In the genomic region with DNA sequence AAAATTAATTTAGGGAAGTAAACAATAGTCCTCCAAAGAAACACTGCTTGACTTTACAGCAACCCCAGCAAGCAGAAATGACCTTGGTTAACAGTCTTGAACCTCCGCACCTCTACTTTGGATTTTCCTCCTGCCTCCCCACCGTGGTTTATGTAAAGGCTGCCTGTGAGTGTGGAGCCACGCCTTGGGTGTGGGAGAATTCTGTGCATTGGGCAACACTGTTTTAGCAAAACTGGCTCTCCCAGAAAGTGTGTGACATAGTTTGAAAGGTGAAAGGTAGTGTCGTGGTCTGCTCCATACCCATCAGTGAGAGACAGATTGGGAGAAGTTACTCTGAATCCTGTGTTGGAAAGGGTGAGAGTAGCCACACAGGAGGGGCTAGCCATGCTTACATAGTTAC, we compare ENCODE assay signal across 25 mouse cellular contexts. TPM values are rescaled to one million over a fixed set of nuclear protein-coding genes. Genes with fewer than 3 reads are reported as not detected.
DNase-seq lines count a peak whose midpoint lies in the region; ATAC-seq and TF ChIP-seq lines count a peak whose summit lies in the region.
"Had no signal": no experiment of that assay in that cellular context is flagged by ENCODE, and none has a peak within 500 bp of the region (broad histone marks: within the 10 kb centered on the region; RNA-seq: fewer than 3 reads in every experiment).

No protein-coding gene starts in this region.

- ATAC-seq in lung, embryonic 14.5 days (ENCODE audit: insufficient read depth): no peak
- ATAC-seq in intestine, embryonic 15.5 days: peak; percentile 40
- peak; percentile 45; the same call in 1 of the 2 replicates for ATAC-seq in stomach, embryonic 15.5 days (ENCODE audit: insufficient read depth, low FRiP score, low read depth)
- ATAC-seq in frontal cortex, adult (ENCODE audit: low TSS enrichment): no peak
- ATAC-seq: inflammation-experienced regulatory T-cells, adult 6 months had no signal

- H3K9me3 ChIP-seq in lung, embryonic 14.5 days (ENCODE audit: low read depth, low read length): no peaks in the 10 kb centered on the region
- H3K9me3 ChIP-seq in intestine, embryonic 15.5 days: no peaks in the 10 kb centered on the region
- H3K9me3 ChIP-seq in stomach, embryonic 15.5 days: no peaks in the 10 kb centered on the region
- H3K9me3 ChIP-seq: forebrain, embryonic 10.5 days; heart, embryonic 15.5 days; kidney, embryonic 15.5 days; limb, embryonic 15.5 days; midbrain, embryonic 12.5 days had no signal

- H3K27me3 ChIP-seq in lung, embryonic 14.5 days (ENCODE audit: insufficient read depth, low read length): no peaks in the 10 kb centered on the region
- no peaks in the 10 kb centered on the region for H3K27me3 ChIP-seq in intestine, embryonic 15.5 days (replicated peaks)
- no peaks in the 10 kb centered on the region for H3K27me3 ChIP-seq in stomach, embryonic 15.5 days (replicated peaks)
- H3K27me3 ChIP-seq: heart, embryonic 15.5 days; limb, embryonic 15.5 days; midbrain, embryonic 12.5 days had no signal

- TF ChIP-seq CTCF in lung, embryonic 14.5 days (IDR thresholded peaks at IDR 0.05; ENCODE audit: low read depth): no peak

- no peak overlapping the region for H3K27ac ChIP-seq in lung, embryonic 14.5 days (ENCODE audit: low read depth)
- no peak overlapping the region for H3K27ac ChIP-seq in intestine, embryonic 15.5 days
- H3K27ac ChIP-seq in stomach, embryonic 15.5 days: no peak overlapping the region
- H3K27ac ChIP-seq: heart, embryonic 15.5 days; hindbrain, embryonic 14.5 days; liver, embryonic 14.5 days; midbrain, embryonic 12.5 days had no signal

- DNase-seq in lung, embryonic 14.5 days: peak; percentile 6
- no peak for DNase-seq in lung, postnatal 4 days
- DNase-seq in R1 (ENCODE audit: low read depth, low spot score): peak; percentile 27
- no peak for DNase-seq in right cerebral cortex, postnatal 36 days (ENCODE audit: low spot score in 2 of 2)
- DNase-seq: adrenal gland, postnatal 25 days; cerebellum, adult 9-11 months; heart, postnatal 4 days; layer of hippocampus, adult 9-11 months had no signal

- H3K9ac ChIP-seq in lung, embryonic 14.5 days: no peak overlapping the region
- H3K9ac ChIP-seq in intestine, embryonic 15.5 days: no peak overlapping the region
- H3K9ac ChIP-seq in stomach, embryonic 15.5 days: no peak overlapping the region
- H3K9ac ChIP-seq: liver, embryonic 14.5 days had no signal

- no peaks in the 10 kb centered on the region for H3K4me1 ChIP-seq in lung, embryonic 14.5 days (ENCODE audit: insufficient read depth)
- 0 out of 2 replicates have a peak, but pooled peaks cover 5% of the 10 kb centered on the region for H3K4me1 ChIP-seq in intestine, embryonic 15.5 days (replicated peaks)
- no peaks in the 10 kb centered on the region for H3K4me1 ChIP-seq in stomach, embryonic 15.5 days

- 77% methylated on average over 4 of the region's 4 CpGs for WGBS in lung, embryonic 14.5 days
- WGBS in intestine, embryonic 15.5 days: 63% methylated on average over 4 of the region's 4 CpGs
- WGBS in stomach, embryonic 15.5 days: 61% methylated on average over 4 of the region's 4 CpGs

- no peak overlapping the region for H3K4me3 ChIP-seq in lung, embryonic 14.5 days (ENCODE audit: low read depth, low read length)
- no peak overlapping the region for H3K4me3 ChIP-seq in intestine, embryonic 15.5 days (replicated peaks)
- no peak overlapping the region for H3K4me3 ChIP-seq in stomach, embryonic 15.5 days (replicated peaks)

- no peak overlapping the region for H3K4me2 ChIP-seq in lung, embryonic 14.5 days
- H3K4me2 ChIP-seq in intestine, embryonic 15.5 days (replicated peaks): no peak overlapping the region
- H3K4me2 ChIP-seq in stomach, embryonic 15.5 days: no peak overlapping the region

- H3K36me3 ChIP-seq in lung, embryonic 14.5 days (ENCODE audit: insufficient read depth): no peaks in the 10 kb centered on the region
- H3K36me3 ChIP-seq in intestine, embryonic 15.5 days: no peaks in the 10 kb centered on the region
- no peaks in the 10 kb centered on the region for H3K36me3 ChIP-seq in stomach, embryonic 15.5 days
- H3K36me3 ChIP-seq: forebrain, embryonic 10.5 days; heart, embryonic 15.5 days; kidney, embryonic 15.5 days; limb, embryonic 15.5 days; midbrain, embryonic 12.5 days had no signal

RNA-seq across cellular contexts. Expression of a gene that starts 0.8 kb away (rescaled TPM):
- 0.51 and 0.80 TPM in 2 replicates for polyA plus RNA-seq in lung, embryonic 14.5 days (2014; fragmentation: Nextera tagmentation; extraction: Ambion mirVana)
- polyA plus RNA-seq in intestine, embryonic 15.5 days (2015; fragmentation: Nextera tagmentation; extraction: Ambion mirVana): 1.0 and 1.1 TPM in 2 replicates
- polyA plus RNA-seq in stomach, embryonic 15.5 days (2015; fragmentation: Nextera tagmentation; extraction: Ambion mirVana): 0.55 and 0.71 TPM in 2 replicates
- polyA plus RNA-seq: C2C12; inflammation-experienced regulatory T-cells, adult 6 months had no signal

RNA-seq across cellular contexts. Expression of a gene that starts 3.2 kb away (rescaled TPM):
- polyA plus RNA-seq in lung, embryonic 14.5 days (2014; fragmentation: Nextera tagmentation; extraction: Ambion mirVana): not detected in 2 replicates
- not detected in 2 replicates for polyA plus RNA-seq in intestine, embryonic 15.5 days (2015; fragmentation: Nextera tagmentation; extraction: Ambion mirVana)
- not detected in 2 replicates for polyA plus RNA-seq in stomach, embryonic 15.5 days (2015; fragmentation: Nextera tagmentation; extraction: Ambion mirVana)
- polyA plus RNA-seq: brain, embryonic 14.5 days; C2C12; forebrain, embryonic 10.5 days; gonadal fat pad, adult 2 months; heart, embryonic 15.5 days; hindbrain, embryonic 14.5 days; inflammation-experienced regulatory T-cells, adult 6 months; kidney, embryonic 15.5 days; limb, embryonic 15.5 days; liver, embryonic 14.5 days; midbrain, embryonic 12.5 days; small intestine, adult 2 months; testis, adult 2 months; urinary bladder, adult 2 months had no signal

RNA-seq across cellular contexts. Expression of a gene that starts 5.7 kb away (rescaled TPM):
- not detected in 2 replicates for polyA plus RNA-seq in lung, embryonic 14.5 days (2014; fragmentation: Nextera tagmentation; extraction: Ambion mirVana)
- polyA plus RNA-seq in intestine, embryonic 15.5 days (2015; fragmentation: Nextera tagmentation; extraction: Ambion mirVana): not detected in 2 replicates
- not detected in 2 replicates for polyA plus RNA-seq in stomach, embryonic 15.5 days (2015; fragmentation: Nextera tagmentation; extraction: Ambion mirVana)
- polyA plus RNA-seq: brain, embryonic 14.5 days; C2C12; forebrain, embryonic 10.5 days; gonadal fat pad, adult 2 months; heart, embryonic 15.5 days; hindbrain, embryonic 14.5 days; inflammation-experienced regulatory T-cells, adult 6 months; kidney, embryonic 15.5 days; limb, embryonic 15.5 days; liver, embryonic 14.5 days; midbrain, embryonic 12.5 days; small intestine, adult 2 months; testis, adult 2 months; urinary bladder, adult 2 months had no signal

RNA-seq across cellular contexts. Expression of a gene that starts 20.1 kb away (rescaled TPM):
- polyA plus RNA-seq in lung, embryonic 14.5 days (2014; fragmentation: Nextera tagmentation; extraction: Ambion mirVana): not detected in 2 replicates
- not detected in 2 replicates for polyA plus RNA-seq in intestine, embryonic 15.5 days (2015; fragmentation: Nextera tagmentation; extraction: Ambion mirVana)
- not detected in 2 replicates for polyA plus RNA-seq in stomach, embryonic 15.5 days (2015; fragmentation: Nextera tagmentation; extraction: Ambion mirVana)
- polyA plus RNA-seq: brain, embryonic 14.5 days; C2C12; forebrain, embryonic 10.5 days; gonadal fat pad, adult 2 months; heart, embryonic 15.5 days; hindbrain, embryonic 14.5 days; inflammation-experienced regulatory T-cells, adult 6 months; kidney, embryonic 15.5 days; limb, embryonic 15.5 days; liver, embryonic 14.5 days; midbrain, embryonic 12.5 days; small intestine, adult 2 months; testis, adult 2 months; urinary bladder, adult 2 months had no signal

RNA-seq across cellular contexts. Expression of a gene that starts 21.6 kb away (rescaled TPM):
- polyA plus RNA-seq in lung, embryonic 14.5 days (2014; fragmentation: Nextera tagmentation; extraction: Ambion mirVana): not detected in 2 replicates
- polyA plus RNA-seq in intestine, embryonic 15.5 days (2015; fragmentation: Nextera tagmentation; extraction: Ambion mirVana): not detected in 2 replicates
- polyA plus RNA-seq in stomach, embryonic 15.5 days (2015; fragmentation: Nextera tagmentation; extraction: Ambion mirVana): not detected in 2 replicates
- polyA plus RNA-seq: brain, embryonic 14.5 days; C2C12; forebrain, embryonic 10.5 days; gonadal fat pad, adult 2 months; heart, embryonic 15.5 days; hindbrain, embryonic 14.5 days; inflammation-experienced regulatory T-cells, adult 6 months; kidney, embryonic 15.5 days; limb, embryonic 15.5 days; liver, embryonic 14.5 days; midbrain, embryonic 12.5 days; small intestine, adult 2 months; testis, adult 2 months; urinary bladder, adult 2 months had no signal

Comparison
In these comparisons a context has a peak if more than half of its experiments do, and no peak if none do; other contexts are left out.
1. DNase-seq: peak in lung, embryonic 14.5 days (single experiment) and R1 (single experiment); none in lung, postnatal 4 days (0 of 2) and right cerebral cortex, postnatal 36 days (0 of 2).
2. ATAC-seq: peak in intestine, embryonic 15.5 days (single experiment) and stomach, embryonic 15.5 days (single experiment); none in lung, embryonic 14.5 days (single experiment) and frontal cortex, adult (single experiment).